Mouse (Mus musculus): ENCODE measurements around the gene Thsd7b. TPM values are rescaled to one million over a fixed set of nuclear protein-coding genes. Genes with fewer than 3 reads are reported as not detected.
A peak's percentile ranks its signal among the peaks of the same experiment; 100 is the strongest.

Gene Thsd7b
- 14.5 and 19.6 TPM in 2 replicates for polyA plus RNA-seq (2014; fragmentation: Nextera tagmentation; extraction: Ambion mirVana)

DNA sequence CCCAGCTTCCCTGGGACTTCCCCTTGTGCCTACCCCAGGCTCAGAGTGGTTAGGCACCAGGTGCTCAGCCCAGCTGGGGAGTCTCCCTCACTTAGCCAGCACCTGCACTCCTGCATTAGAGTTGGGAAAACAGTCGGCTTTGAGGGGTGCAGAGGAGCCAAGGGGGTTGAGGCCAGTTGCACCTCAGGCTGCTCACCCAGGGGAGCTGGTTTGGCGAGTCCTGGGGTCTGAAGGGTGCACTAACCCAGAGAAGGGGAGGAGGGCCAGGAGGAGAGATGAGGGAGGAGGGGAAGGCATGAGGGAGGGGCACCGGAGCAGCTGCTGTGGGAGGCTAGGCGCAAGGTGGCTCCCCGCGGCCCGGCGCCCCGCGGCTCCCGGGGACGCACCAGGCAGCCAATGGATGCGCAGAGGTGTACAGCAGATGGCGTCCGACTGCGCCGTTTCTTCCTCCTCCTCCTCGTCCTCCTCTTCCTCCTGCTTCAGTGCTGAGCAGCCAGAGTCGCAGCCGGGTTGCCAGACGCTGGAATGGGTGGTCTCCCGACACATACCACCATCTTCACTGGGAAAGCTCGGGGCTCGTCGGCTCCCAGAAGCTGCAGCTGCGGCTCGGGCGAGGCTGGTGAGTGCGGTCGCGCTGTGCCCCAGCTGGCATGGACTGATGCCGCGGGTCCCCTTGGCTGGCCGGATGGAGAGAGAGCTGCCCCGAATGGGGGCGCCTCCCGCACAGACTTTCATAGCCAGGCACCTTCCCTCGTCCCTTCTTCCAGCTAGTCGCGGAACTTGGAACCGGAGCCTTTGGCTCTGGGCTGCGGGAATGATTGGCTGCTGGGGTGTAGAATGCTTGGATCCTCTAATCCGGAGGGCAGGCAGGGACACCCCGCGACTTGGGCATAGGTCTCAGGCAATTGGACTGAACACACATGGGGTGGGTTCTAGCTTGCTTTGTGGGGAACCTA, at the start of gene Thsd7b:
Gene Thsd7b, plus strand, starts transcription at position 321 of the 956 bp plus-strand sequence.
- peak within 1 kb of the TSS; percentile 91 for H3K4me2 ChIP-seq (ENCODE audit: low read depth)
- peak; percentile 84 for ATAC-seq (ENCODE audit: insufficient read depth, low FRiP score, low TSS enrichment)
- peak within 1 kb of the TSS; percentile 54 for H3K9ac ChIP-seq (ENCODE audit: low read length)
- under 1% methylated on average over 45 of the region's 45 CpGs for WGBS
- peak; percentile 65 for DNase-seq (ENCODE audit: low spot score)
- H3K27ac ChIP-seq (ENCODE audit: low read depth, low read length), result no peak within 1 kb of the TSS
- H3K9me3 ChIP-seq (ENCODE audit: control insufficient read depth, low read length), result no peaks in the 10 kb centered on the region
- H3K36me3 ChIP-seq (ENCODE audit: control insufficient read depth, insufficient read depth, low read length), result no peaks in the 10 kb centered on the region
- 0 out of 2 replicates have a peak, but pooled peaks cover 4% of the 10 kb centered on the region for H3K27me3 ChIP-seq (ENCODE audit: control insufficient read depth, insufficient read depth, low read length)
- no peaks in the 10 kb centered on the region for H3K4me1 ChIP-seq (ENCODE audit: control insufficient read depth, insufficient read depth, low read length)
- peak within 1 kb of the TSS; percentile 51 for H3K4me3 ChIP-seq (ENCODE audit: low read depth, low read length)

GRCm38 (mm10) chr1:129244292-129244691, 28.8 kb upstream of the Thsd7b start:
- WGBS, result 58% methylated on average over 3 of the region's 3 CpGs
- Histone ChIP-seq H3K27ac (ENCODE audit: low read depth, low read length) (no peak overlapping the region), H3K9me3 (ENCODE audit: control insufficient read depth, low read length) (no peaks in the 10 kb centered on the region), H3K4me2 (ENCODE audit: low read depth) (no peak overlapping the region), H3K9ac (ENCODE audit: low read length) (no peak overlapping the region), H3K27me3 (ENCODE audit: control insufficient read depth, insufficient read depth, low read length) (no peaks in the 10 kb centered on the region), H3K4me1 (ENCODE audit: control insufficient read depth, insufficient read depth, low read length) (no peaks in the 10 kb centered on the region), H3K4me3 (ENCODE audit: low read depth, low read length) (no peak overlapping the region), H3K36me3 (ENCODE audit: control insufficient read depth, insufficient read depth, low read length) (no peaks in the 10 kb centered on the region)
- peak; percentile 69; the same call in 1 of the 2 replicates for ATAC-seq (ENCODE audit: insufficient read depth, low FRiP score, low TSS enrichment)
- DNase-seq (ENCODE audit: low spot score), result peak; percentile 11

DNA sequence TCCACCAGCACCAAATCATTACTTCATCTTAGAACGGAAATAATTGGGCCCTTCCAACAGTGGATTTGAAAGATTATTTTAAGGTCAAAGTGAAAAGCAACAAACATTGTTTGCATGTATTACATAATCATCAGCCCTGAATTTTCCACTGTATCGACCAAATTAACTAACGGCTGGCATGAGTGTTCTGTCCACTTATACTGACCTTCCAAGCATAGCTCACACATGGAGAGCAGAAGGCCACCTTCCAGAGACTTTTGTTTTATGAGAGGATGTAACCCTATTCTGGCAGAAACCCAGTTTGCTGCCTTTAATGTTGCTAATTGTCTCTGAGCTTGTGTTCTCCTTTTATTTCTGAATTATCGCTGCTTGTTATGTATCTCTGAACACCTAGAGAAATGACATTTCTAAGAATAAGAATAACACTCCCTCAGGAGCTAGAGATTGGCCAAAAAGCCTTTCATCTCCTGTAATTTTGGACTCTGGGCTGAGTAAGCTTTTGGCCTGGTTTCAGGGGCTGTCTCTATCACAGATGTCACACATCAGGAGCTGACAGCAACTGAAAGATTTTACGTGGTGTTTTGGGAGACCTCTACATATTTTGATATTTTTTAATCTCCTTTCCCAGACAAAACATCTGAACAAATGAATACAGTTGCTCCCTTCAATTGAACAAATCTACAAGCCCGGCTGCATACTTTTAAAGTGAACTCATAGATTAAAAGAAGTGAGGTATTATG, 22.2 kb upstream of the Thsd7b start:
- ATAC-seq (ENCODE audit: insufficient read depth, low FRiP score, low TSS enrichment), result no peak

GRCm38 (mm10) chr1:129266684-129267083, 6.4 kb upstream of the Thsd7b start:
- Histone ChIP-seq H3K9ac (ENCODE audit: low read length) (no peak overlapping the region), H3K4me3 (ENCODE audit: low read depth, low read length) (no peak overlapping the region), H3K4me2 (ENCODE audit: low read depth) (no peak overlapping the region), H3K9me3 (ENCODE audit: control insufficient read depth, low read length) (no peaks in the 10 kb centered on the region), H3K4me1 (ENCODE audit: control insufficient read depth, insufficient read depth, low read length) (no peaks in the 10 kb centered on the region), H3K27me3 (ENCODE audit: control insufficient read depth, insufficient read depth, low read length) (no peaks in the 10 kb centered on the region), H3K27ac (ENCODE audit: low read depth, low read length) (no peak overlapping the region), H3K36me3 (ENCODE audit: control insufficient read depth, insufficient read depth, low read length) (no peaks in the 10 kb centered on the region)
- WGBS, result 93% methylated on average over 3 of the region's 3 CpGs
- ATAC-seq (ENCODE audit: insufficient read depth, low FRiP score, low TSS enrichment) (no peak), DNase-seq (ENCODE audit: low spot score) (no peak)

More for the DNA sequence above, 22.2 kb upstream of the Thsd7b start:
- H3K9ac ChIP-seq (ENCODE audit: low read length), result no peak overlapping the region
- no peak overlapping the region for H3K4me3 ChIP-seq (ENCODE audit: low read depth, low read length)
- no peaks in the 10 kb centered on the region for H3K36me3 ChIP-seq (ENCODE audit: control insufficient read depth, insufficient read depth, low read length)
- H3K4me2 ChIP-seq (ENCODE audit: low read depth), result no peak overlapping the region
- H3K27ac ChIP-seq (ENCODE audit: low read depth, low read length), result no peak overlapping the region
- WGBS, result 89% methylated on average over 6 of the region's 6 CpGs
- H3K27me3 ChIP-seq (ENCODE audit: control insufficient read depth, insufficient read depth, low read length), result no peaks in the 10 kb centered on the region
- no peaks in the 10 kb centered on the region for H3K9me3 ChIP-seq (ENCODE audit: control insufficient read depth, low read length)
- no peak for DNase-seq (ENCODE audit: low spot score)
- H3K4me1 ChIP-seq (ENCODE audit: control insufficient read depth, insufficient read depth, low read length), result no peaks in the 10 kb centered on the region

- Histone ChIP-seq H3K9me3 (ENCODE audit: control insufficient read depth, low read length) (no peaks in the 10 kb centered on the region), H3K27ac (ENCODE audit: low read depth, low read length) (no peak overlapping the region), H3K9ac (ENCODE audit: low read length) (no peak overlapping the region), H3K4me2 (ENCODE audit: low read depth) (no peak overlapping the region), H3K4me1 (ENCODE audit: control insufficient read depth, insufficient read depth, low read length) (no peaks in the 10 kb centered on the region), H3K36me3 (ENCODE audit: control insufficient read depth, insufficient read depth, low read length) (no peaks in the 10 kb centered on the region), H3K4me3 (ENCODE audit: low read depth, low read length) (no peak overlapping the region), H3K27me3 (ENCODE audit: control insufficient read depth, insufficient read depth, low read length) (no peaks in the 10 kb centered on the region)
- ATAC-seq (ENCODE audit: insufficient read depth, low FRiP score, low TSS enrichment), result no peak
- DNase-seq (ENCODE audit: low spot score), result no peak
- WGBS, result 86% methylated on average over 1 of the region's 1 CpGs
Observed at GRCm38 (mm10) chr1:129304173-129304572, 31.1 kb downstream of the Thsd7b start.

DNA sequence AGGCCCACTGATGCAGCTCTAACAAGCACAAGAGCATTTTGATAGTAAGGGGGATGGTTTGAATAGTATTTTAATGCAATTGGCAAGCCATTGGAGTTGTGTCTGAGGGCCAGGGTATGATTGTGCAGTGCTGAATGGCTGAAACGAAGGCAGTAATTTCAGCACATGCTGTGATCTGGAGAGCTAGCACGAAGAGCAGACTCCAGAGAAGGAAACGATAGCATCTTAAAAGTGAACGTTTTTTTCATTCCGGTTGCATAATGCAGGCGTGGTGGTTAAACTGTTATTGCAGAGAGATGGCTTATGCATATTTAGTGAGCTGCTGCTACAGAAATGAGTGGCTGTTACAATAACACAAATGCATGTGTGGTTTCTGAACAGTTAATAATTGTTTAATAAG, 51.3 kb downstream of the Thsd7b start:
- no peaks in the 10 kb centered on the region for H3K36me3 ChIP-seq (ENCODE audit: control insufficient read depth, insufficient read depth, low read length)
- no peaks in the 10 kb centered on the region for H3K4me1 ChIP-seq (ENCODE audit: control insufficient read depth, insufficient read depth, low read length)
- H3K4me2 ChIP-seq (ENCODE audit: low read depth), result no peak overlapping the region
- no peaks in the 10 kb centered on the region for H3K27me3 ChIP-seq (ENCODE audit: control insufficient read depth, insufficient read depth, low read length)
- H3K4me3 ChIP-seq (ENCODE audit: low read depth, low read length), result no peak overlapping the region
- DNase-seq (ENCODE audit: low spot score) (no peak), ATAC-seq (ENCODE audit: insufficient read depth, low FRiP score, low TSS enrichment) (no peak)
- H3K9ac ChIP-seq (ENCODE audit: low read length), result no peak overlapping the region
- no peaks in the 10 kb centered on the region for H3K9me3 ChIP-seq (ENCODE audit: control insufficient read depth, low read length)
- 81% methylated on average over 6 of the region's 6 CpGs for WGBS
- H3K27ac ChIP-seq (ENCODE audit: low read depth, low read length), result no peak overlapping the region

- Histone ChIP-seq H3K9ac (ENCODE audit: low read length) (no peak overlapping the region), H3K36me3 (ENCODE audit: control insufficient read depth, insufficient read depth, low read length) (no peaks in the 10 kb centered on the region), H3K4me2 (ENCODE audit: low read depth) (no peak overlapping the region), H3K9me3 (ENCODE audit: control insufficient read depth, low read length) (no peaks in the 10 kb centered on the region), H3K4me3 (ENCODE audit: low read depth, low read length) (no peak overlapping the region), H3K4me1 (ENCODE audit: control insufficient read depth, insufficient read depth, low read length) (no peaks in the 10 kb centered on the region), H3K27me3 (ENCODE audit: control insufficient read depth, insufficient read depth, low read length) (no peaks in the 10 kb centered on the region), H3K27ac (ENCODE audit: low read depth, low read length) (no peak overlapping the region)
- WGBS, result 87% methylated on average over 2 of the region's 2 CpGs
- no peak for ATAC-seq (ENCODE audit: insufficient read depth, low FRiP score, low TSS enrichment)
- DNase-seq (ENCODE audit: low spot score), result no peak
Observed at GRCm38 (mm10) chr1:129324798-129325197, 51.7 kb downstream of the Thsd7b start.

DNA sequence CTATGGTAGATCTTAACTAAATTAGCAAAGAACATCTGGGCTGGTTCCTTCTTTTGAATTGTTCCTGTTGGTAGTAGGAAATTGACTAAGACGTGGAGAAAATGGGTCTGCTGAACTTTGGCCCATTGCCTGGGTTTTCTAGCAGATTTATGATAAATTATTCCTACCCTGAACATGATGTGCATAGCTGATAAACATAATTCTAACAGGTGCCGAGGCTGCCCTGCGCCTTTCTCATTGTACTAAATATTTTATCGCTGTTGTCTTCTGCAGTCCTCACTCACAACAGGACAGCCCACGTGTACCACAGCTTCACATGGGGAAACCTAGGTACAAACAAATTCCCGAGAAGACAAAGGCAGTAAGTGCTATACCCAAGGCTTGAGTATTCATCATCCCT, 83.5 kb downstream of the Thsd7b start:
- H3K27ac ChIP-seq (ENCODE audit: low read depth, low read length), result no peak overlapping the region
- H3K4me2 ChIP-seq (ENCODE audit: low read depth), result no peak overlapping the region
- H3K9ac ChIP-seq (ENCODE audit: low read length), result no peak overlapping the region
- 70% methylated on average over 6 of the region's 6 CpGs for WGBS
- no peaks in the 10 kb centered on the region for H3K36me3 ChIP-seq (ENCODE audit: control insufficient read depth, insufficient read depth, low read length)
- ATAC-seq (ENCODE audit: insufficient read depth, low FRiP score, low TSS enrichment), result no peak
- H3K27me3 ChIP-seq (ENCODE audit: control insufficient read depth, insufficient read depth, low read length), result no peaks in the 10 kb centered on the region
- H3K4me1 ChIP-seq (ENCODE audit: control insufficient read depth, insufficient read depth, low read length), result no peaks in the 10 kb centered on the region
- no peak overlapping the region for H3K4me3 ChIP-seq (ENCODE audit: low read depth, low read length)
- H3K9me3 ChIP-seq (ENCODE audit: control insufficient read depth, low read length), result no peaks in the 10 kb centered on the region
- DNase-seq (ENCODE audit: low spot score), result no peak

Measured in neural tube, embryonic 11.5 days (tissue).